Comparison of ENCODE assay signal across 12 mouse cellular contexts in genomic region chr8:116673493-116673892, GRCm38 (mm10).
"Had no signal": no experiment of that assay in that cellular context is flagged by ENCODE, and none has a peak within 500 bp of the region (broad histone marks: within the 10 kb centered on the region; RNA-seq: fewer than 3 reads in every experiment).

No protein-coding gene starts in this region.

- DNase-seq: kidney, adult 8-10 months; kidney, postnatal 14 days; liver; lung, adult 18-20 months; lung, postnatal 10 days; lung, postnatal 36 days; retina, postnatal 1 day; spleen, adult 18-20 months; thymus, adult 18-20 months had no signal

- ATAC-seq: liver, embryonic 12.5 days; midbrain, embryonic 13.5 days; midbrain, embryonic 16.5 days had no signal
